Mouse (Mus musculus): ENCODE measurements at regions not wholly inside any gene's neighbourhood (a gene's known extent, or its start where the extent isn't known, plus 50 kb on each side); places are given as distances from the start of the nearest gene placed in this dataset.

DNA sequence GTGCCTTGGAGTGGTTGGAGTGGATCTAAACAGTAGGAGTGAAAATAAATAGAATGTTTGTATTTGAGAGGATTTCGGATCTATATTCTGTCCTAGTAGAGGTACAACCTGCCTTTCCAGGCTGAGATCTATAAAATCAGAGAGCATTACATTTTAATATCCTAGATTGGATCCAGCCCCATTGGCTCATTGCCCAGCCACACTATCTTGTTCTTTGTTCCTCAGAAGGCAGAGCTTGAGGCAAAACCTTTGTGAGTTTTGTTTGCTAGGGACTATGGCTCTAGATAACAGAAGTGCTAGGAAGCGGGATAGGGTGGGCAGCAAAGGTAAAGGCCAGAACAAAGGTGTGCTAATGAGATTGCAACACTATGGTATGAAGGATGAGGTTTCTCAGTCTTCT is 78.7 kb upstream of the Cntln start:
- no peak for DNase-seq
- no peak for TF ChIP-seq CTCF (IDR thresholded peaks at IDR 0.05)
- Histone ChIP-seq H3K4me3 (no peak overlapping the region), H3K27ac (no peak overlapping the region)
- intact Hi-C loops (cut with DNase I) = no loop called here

DNA sequence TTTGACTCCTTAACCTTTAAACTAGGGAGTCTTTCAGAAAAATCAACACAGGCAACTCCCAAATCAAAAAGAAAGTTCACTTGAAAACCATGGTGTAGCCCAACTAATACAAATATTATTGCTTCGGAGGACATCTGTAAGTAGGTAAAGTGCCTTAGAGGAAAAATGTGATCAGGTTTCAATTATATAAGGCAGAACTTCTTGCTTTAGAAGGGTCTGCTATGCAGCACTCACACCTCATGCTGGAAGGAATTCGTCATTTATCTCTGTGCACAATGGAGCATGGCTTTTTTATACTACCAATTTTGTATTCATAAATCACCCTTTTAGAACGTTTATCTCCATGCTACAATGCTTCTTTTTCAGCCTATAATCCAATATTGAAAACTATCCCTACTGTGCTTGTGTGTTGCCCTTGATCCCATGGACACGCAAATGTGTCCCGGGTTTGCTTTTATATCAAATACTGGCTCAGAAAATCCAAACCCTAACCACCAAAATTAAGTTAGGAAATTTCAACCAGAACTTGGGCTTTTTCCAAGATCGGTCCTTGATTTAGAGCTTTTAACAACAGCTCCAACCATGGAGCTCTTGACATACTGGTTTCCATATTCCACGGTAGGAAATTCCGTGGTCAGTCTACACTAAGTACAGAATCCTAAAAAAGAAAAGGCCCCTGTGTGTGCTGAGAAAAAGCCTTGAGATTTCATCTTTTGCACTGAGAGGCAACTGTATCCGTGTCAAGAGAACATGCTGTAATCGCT is 90.8 kb upstream of the Cntln start:
- H3K4me3 ChIP-seq = no peak overlapping the region
- DNase-seq = no peak
- no peak for TF ChIP-seq CTCF (IDR thresholded peaks at IDR 0.05)
- intact Hi-C loops (cut with DNase I) = no loop called here
- H3K27ac ChIP-seq = no peak overlapping the region

DNA sequence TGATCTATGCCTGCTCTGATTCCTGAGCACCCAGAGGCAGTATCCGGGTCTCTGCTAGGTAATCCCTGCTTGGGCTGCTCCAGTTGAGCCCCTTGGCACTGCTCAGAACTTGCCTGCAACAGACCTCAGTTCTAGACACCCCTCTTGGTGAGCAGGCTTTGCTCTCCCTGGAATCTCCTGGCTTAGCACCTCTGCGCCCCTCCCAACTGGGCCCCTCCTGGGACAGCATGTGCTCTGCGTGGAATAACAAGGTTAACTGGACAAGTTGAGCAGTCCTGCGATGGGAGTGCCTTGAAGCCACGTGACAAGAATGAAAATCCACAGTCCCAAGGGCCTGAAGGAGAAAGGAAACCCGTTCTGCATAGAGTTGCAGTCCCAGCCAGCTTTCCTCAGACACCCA is 97.5 kb upstream of the Cntln start:
- TF ChIP-seq CTCF (IDR thresholded peaks at IDR 0.05) = no peak
- DNase-seq = peak; percentile 75
- H3K4me3 ChIP-seq = peak overlapping the region; percentile 26; the same call in 1 of the 2 replicates
- H3K27ac ChIP-seq = peak overlapping the region; percentile 66
- intact Hi-C loops (cut with DNase I) = no loop called here

DNA sequence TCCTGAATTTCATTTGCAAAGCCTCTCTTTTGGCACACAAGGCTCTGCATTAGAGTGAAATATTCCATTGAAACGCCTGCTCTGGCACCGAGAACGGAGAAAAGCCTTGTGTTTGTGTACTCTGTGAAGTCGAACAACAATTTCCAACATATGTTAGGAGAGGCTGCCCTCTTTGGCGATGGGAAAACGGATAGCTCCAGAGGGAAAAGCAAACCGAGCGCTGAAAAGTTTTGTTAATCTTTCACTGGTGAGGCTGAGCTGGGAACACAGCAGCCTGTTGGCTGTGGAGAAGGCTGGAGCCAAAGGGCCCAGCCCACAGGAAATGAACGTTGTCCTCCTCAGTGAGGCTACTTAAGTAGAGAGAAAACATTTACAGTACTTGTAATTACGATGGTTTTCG is 93.1 kb upstream of the Bnc2 start:
- Histone ChIP-seq H3K27ac (no peak overlapping the region), H3K4me3 (peak overlapping the region; percentile 44)
- intact Hi-C loops (cut with DNase I) = no loop called here
- peak; percentile 31 for DNase-seq
- TF ChIP-seq CTCF (IDR thresholded peaks at IDR 0.05) = no peak

DNA sequence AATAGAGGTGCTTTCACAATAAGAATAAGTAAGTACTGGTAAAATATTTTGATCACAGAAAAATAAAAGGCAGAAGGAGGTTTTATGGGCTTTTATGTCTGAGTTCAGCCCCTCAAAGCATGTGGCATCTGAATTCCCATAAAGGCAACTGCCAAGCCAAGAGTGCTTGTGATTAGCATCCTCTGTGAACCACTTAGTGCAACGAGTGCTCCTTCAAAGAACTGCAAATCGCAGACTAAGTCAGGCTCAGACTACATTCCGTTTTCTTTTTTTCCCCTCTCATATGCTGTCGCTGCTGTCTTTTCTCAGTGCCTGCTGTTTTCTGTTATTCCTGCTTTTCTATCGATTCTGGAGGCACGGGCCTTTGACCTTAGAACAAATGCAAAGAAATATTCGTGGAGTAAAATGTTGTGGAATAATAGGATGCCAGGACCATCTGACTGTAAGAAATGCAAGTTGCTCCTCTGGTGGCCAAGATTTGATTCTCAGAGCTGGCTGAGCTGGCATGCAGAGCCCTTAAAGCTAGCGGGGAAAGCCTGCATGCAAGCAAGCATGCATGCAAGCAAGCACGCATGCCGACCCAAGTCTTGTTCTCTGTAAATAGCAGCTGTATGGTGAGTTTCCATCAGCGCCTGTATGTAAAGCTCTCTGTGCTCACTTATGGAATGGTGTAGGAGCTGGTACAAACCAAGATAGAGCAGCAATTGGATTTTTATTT is 91.8 kb upstream of the Bnc2 start:
- no peak for TF ChIP-seq CTCF (IDR thresholded peaks at IDR 0.05)
- no peak overlapping the region for H3K4me3 ChIP-seq
- no peak overlapping the region for H3K27ac ChIP-seq
- DNase-seq = no peak
- intact Hi-C loops (cut with DNase I) = no loop called here

DNA sequence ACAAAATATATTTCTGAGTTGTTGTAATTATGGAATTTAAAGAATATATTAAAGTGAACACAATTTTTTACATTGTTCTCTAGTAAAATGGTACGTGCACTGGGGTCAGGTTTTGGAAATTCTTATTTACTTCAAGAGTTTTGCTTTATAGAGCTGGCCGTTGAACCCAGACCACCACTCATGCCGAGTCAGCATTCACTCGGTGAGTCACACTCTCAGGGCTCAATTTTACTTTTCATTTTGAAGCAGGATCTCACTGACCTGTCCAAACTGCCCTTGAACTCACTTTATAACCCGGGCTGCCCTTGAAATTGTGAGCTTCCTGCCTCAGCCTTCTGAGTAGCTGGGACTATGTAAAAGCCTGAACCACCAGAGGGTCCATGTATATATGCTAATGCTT is 82.1 kb upstream of the Bnc2 start:
- TF ChIP-seq CTCF (IDR thresholded peaks at IDR 0.05) = no peak
- Histone ChIP-seq H3K4me3 (no peak overlapping the region), H3K27ac (no peak overlapping the region)
- no peak for DNase-seq
- intact Hi-C loops (cut with DNase I) = no loop called here

DNA sequence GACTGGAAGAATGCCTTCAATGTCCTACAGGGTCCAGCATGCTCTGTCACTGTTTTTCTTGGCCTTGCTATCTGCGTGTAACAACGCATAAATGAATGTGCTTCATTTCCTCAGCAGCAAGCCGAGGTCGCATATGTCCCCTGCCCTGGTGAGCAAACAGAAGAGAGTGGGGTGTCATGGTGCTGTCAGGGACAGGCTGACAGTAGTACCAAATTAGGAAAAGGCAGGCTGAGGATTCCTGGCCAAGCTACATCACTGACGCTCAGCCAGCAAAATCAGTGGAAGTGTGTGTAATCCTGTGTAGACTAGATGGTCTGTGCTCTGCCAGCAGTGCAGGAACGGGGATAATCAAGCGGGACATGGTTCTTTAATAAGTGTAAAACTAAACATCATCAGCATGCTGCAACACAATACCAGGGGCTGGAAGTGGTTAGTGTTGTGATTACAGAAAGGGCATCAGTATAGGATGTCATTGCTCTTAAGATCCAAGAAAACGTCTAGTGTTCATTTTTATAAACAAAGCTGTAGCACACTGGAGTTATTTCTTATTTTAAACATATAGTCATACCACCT is 77.6 kb upstream of the Bnc2 start:
- TF ChIP-seq CTCF (IDR thresholded peaks at IDR 0.05) = no peak
- H3K27ac ChIP-seq = no peak overlapping the region
- intact Hi-C loops (cut with DNase I) = no loop called here
- no peak overlapping the region for H3K4me3 ChIP-seq
- DNase-seq = no peak

DNA sequence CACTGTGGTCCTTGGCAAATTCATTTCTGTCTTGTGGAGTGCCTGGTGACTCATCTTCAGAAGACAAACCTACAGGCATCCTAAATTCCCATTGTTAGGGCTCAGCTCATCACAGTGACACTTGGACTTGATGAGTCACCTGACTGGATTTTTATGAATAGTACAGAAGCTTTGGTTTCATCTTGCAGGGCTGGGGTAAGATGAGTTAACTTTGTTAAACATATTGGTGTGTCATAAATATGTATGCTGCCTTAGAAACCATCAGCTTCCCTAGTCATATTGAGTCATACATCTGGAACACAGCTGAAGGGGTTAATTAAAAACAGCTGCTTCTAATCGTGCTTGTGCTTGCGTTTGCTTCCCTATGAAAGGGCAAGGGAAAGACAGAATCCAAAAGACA is 66.2 kb upstream of the Bnc2 start:
- DNase-seq = no peak
- Histone ChIP-seq H3K4me3 (no peak overlapping the region), H3K27ac (no peak overlapping the region)
- TF ChIP-seq CTCF (IDR thresholded peaks at IDR 0.05) = no peak
- intact Hi-C loops (cut with DNase I) = no loop called here

DNA sequence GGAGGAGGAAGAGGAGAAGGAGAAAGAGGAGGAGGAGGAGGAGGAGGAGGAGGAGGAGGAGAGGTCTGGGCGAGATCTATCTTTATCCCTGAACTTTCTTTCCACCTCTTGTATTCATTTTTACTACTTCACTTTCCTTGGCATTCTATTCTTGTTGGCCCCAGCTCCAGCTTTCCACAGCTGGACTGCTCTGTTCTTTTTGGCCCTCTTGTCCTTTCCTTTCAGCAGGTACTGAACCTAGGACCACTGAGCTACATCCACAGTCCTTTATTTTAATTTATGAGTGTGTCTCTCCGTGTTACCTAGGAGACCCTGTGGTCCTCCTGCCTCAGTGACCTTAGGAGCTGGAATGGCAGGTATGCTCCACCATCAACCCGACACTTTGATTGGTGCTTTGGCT is 65.7 kb upstream of the Bnc2 start:
- H3K4me3 ChIP-seq = no peak overlapping the region
- no peak overlapping the region for H3K27ac ChIP-seq
- intact Hi-C loops (cut with DNase I) = no loop called here
- TF ChIP-seq CTCF (IDR thresholded peaks at IDR 0.05) = no peak
- no peak for DNase-seq
